Mouse (Mus musculus): Measurements from ENCODE around the gene Cdkn1b. TPM values are rescaled to one million over a fixed set of nuclear protein-coding genes. Genes with fewer than 3 reads are reported as not detected.

The Cdkn1b gene
- polyA plus RNA-seq, 1 experiment, result 30.3 TPM

DNA sequence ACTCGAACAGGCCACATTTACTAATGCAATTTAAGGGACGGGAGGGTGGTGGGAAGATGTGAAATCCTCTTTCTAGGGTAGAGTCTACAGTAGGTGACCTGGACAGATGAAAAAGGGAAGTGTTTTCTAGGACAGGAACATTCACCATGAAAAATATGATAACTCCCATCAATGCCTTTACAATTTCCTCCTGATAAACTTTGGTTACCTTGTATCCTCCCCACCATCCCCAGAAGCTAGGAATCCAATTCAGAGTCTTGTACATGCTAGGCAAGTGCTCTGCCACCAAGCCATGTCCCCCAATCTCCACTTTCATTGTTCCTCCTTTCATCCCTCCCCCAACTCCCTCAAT, 13.0 kb downstream of the Cdkn1b start:
- H3K4me1 ChIP-seq (ENCODE audit: control insufficient read depth, insufficient read depth, insufficient read length), result peaks cover 2% of the 10 kb centered on the region; the same call in 1 of the 2 replicates
- WGBS, result 27% methylated on average over 2 of the region's 2 CpGs
- no peaks in the 10 kb centered on the region for H3K27me3 ChIP-seq (ENCODE audit: control insufficient read depth, insufficient read depth, low read length)
- no peak overlapping the region for H3K4me3 ChIP-seq (ENCODE audit: extremely low read depth, insufficient read depth, insufficient read length)
- peak overlapping the region; percentile 42; the same call in 1 of the 2 replicates for H3K27ac ChIP-seq (ENCODE audit: insufficient read depth, low read length)
- no peak for DNase-seq (ENCODE audit: low read depth in 1 of 2, low spot score in 2 of 2)
- no peaks in the 10 kb centered on the region for H3K36me3 ChIP-seq (ENCODE audit: control insufficient read depth, insufficient read depth, low read length)
- TF ChIP-seq CTCF (IDR thresholded peaks at IDR 0.05; ENCODE audit: extremely low read depth, insufficient read depth, insufficient read length, insufficient replicate concordance) (no peak), POLR2A (IDR thresholded peaks at IDR 0.05; ENCODE audit: low read depth, low read length) (no peak)

DNA sequence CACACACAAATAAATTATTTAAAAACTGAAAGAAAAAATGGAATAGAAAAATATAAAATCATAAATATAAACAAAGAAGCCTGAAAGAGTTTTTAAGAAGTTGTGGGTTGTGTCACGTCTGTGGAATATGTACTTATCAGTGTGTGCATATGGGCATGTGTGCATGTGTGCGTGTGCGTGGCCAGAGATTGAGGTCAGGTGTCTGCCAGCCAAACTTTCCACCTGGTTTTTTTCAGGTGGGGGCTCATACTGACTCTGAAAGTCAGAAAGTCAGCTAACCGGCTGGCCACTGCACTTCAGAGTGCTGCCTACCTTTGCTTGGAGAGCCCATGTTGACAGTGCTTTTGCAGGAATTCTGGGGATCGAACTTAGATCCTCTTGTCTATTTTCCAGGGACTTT, 14.1 kb downstream of the Cdkn1b start:
- WGBS, result 81% methylated on average over 5 of the region's 5 CpGs
- Histone ChIP-seq H3K36me3 (ENCODE audit: control insufficient read depth, insufficient read depth, low read length) (no peaks in the 10 kb centered on the region), H3K4me1 (ENCODE audit: control insufficient read depth, insufficient read depth, insufficient read length) (peaks cover 2% of the 10 kb centered on the region; the same call in 1 of the 2 replicates), H3K27ac (ENCODE audit: insufficient read depth, low read length) (no peak overlapping the region), H3K4me3 (ENCODE audit: extremely low read depth, insufficient read depth, insufficient read length) (no peak overlapping the region), H3K27me3 (ENCODE audit: control insufficient read depth, insufficient read depth, low read length) (no peaks in the 10 kb centered on the region)
- no peak for DNase-seq (ENCODE audit: low read depth in 1 of 2, low spot score in 2 of 2)
- TF ChIP-seq CTCF (IDR thresholded peaks at IDR 0.05; ENCODE audit: extremely low read depth, insufficient read depth, insufficient read length, insufficient replicate concordance), result no peak
- no peak for TF ChIP-seq POLR2A (IDR thresholded peaks at IDR 0.05; ENCODE audit: low read depth, low read length)

DNA sequence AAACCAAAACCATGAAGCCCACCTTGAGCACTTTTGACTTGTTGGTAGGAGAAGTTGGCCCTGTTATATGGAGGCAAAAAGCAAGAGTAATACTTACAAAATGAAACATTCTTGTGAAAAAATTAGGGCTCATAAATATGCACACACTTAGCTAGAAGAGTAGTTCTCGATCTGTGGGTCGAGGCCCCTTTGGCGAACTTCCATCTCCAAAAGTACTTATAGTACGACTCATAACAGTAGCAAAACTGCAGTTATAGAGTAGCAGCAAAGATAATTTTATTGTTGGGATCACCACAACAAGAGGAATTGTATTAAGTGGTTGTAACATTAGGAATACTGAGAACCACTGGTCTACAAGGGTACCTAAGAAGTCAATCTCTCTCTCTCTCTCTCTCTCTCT, 19.6 kb downstream of the Cdkn1b start:
- H3K4me1 ChIP-seq (ENCODE audit: control insufficient read depth, insufficient read depth, insufficient read length), result no peaks in the 10 kb centered on the region
- 90% methylated on average over 4 of the region's 4 CpGs for WGBS
- DNase-seq (ENCODE audit: low read depth in 1 of 2, low spot score in 2 of 2), result no peak
- H3K27me3 ChIP-seq (ENCODE audit: control insufficient read depth, insufficient read depth, low read length), result no peaks in the 10 kb centered on the region
- no peak overlapping the region for H3K4me3 ChIP-seq (ENCODE audit: extremely low read depth, insufficient read depth, insufficient read length)
- H3K36me3 ChIP-seq (ENCODE audit: control insufficient read depth, insufficient read depth, low read length), result no peaks in the 10 kb centered on the region
- TF ChIP-seq POLR2A (IDR thresholded peaks at IDR 0.05; ENCODE audit: low read depth, low read length), result no peak
- TF ChIP-seq CTCF (IDR thresholded peaks at IDR 0.05; ENCODE audit: extremely low read depth, insufficient read depth, insufficient read length, insufficient replicate concordance), result no peak
- H3K27ac ChIP-seq (ENCODE audit: insufficient read depth, low read length), result no peak overlapping the region

DNA sequence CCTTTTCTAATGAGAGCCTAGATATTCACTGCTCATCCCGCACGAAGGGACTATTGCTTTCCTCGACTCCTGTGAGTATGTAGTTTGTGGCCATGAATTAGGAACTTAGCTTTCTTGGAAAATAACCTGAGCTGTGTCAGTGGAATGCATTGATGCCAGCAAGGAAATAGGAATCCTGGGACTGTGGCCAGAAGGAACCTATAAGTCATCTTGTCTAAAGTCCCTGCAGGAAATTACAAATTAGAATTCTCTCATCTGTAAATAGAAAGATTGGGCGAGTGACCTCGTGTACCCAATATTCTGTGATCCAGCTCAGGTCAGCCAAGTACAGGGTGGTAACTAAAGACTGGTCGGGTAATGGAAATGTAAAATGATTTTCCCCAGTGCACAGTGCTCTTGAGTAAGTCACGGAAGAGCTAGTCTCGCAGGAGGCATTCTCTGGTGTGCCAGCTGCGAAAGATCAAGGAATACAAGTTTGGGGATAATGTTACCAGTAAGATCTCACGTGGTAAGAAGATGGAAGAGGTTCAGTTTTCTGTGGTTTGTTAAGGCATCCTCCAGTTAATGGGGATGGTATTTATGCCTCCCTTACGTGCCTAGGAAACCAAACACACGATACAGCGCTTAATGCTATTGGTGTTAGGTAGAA, 23.7 kb downstream of the Cdkn1b start:
- H3K4me1 ChIP-seq (ENCODE audit: control insufficient read depth, insufficient read depth, insufficient read length), result no peaks in the 10 kb centered on the region
- no peak overlapping the region for H3K4me3 ChIP-seq (ENCODE audit: extremely low read depth, insufficient read depth, insufficient read length)
- no peak overlapping the region for H3K27ac ChIP-seq (ENCODE audit: insufficient read depth, low read length)
- TF ChIP-seq POLR2A (IDR thresholded peaks at IDR 0.05; ENCODE audit: low read depth, low read length), result no peak
- no peak for TF ChIP-seq CTCF (IDR thresholded peaks at IDR 0.05; ENCODE audit: extremely low read depth, insufficient read depth, insufficient read length, insufficient replicate concordance)
- no peak for DNase-seq (ENCODE audit: low read depth in 1 of 2, low spot score in 2 of 2)
- WGBS, result 91% methylated on average over 13 of the region's 13 CpGs
- H3K27me3 ChIP-seq (ENCODE audit: control insufficient read depth, insufficient read depth, low read length), result no peaks in the 10 kb centered on the region
- no peaks in the 10 kb centered on the region for H3K36me3 ChIP-seq (ENCODE audit: control insufficient read depth, insufficient read depth, low read length)

DNA sequence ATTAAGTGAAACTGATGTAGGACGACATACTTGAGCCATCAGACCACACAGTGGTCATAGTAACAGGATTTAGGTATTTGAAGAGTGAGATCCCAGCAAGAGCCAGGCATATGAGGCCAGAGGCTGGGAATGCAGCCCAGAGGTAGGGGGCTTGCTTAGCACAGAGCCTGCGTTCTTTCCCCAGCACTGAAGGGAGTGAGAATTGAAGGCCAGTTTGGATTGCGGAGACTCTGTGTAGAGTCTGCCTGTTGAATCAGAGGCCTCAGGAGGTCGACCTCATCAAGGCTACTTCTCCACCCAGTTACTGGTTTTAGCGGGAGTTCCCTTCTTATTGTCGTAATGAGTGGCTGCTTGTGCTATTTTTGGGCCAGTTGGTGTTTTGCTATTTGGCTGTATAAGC, 25.9 kb downstream of the Cdkn1b start:
- H3K27ac ChIP-seq (ENCODE audit: insufficient read depth, low read length), result no peak overlapping the region
- H3K4me1 ChIP-seq (ENCODE audit: control insufficient read depth, insufficient read depth, insufficient read length), result no peaks in the 10 kb centered on the region
- WGBS, result 62% methylated on average over 6 of the region's 6 CpGs
- no peak for DNase-seq (ENCODE audit: low read depth in 1 of 2, low spot score in 2 of 2)
- no peak for TF ChIP-seq CTCF (IDR thresholded peaks at IDR 0.05; ENCODE audit: extremely low read depth, insufficient read depth, insufficient read length, insufficient replicate concordance)
- no peak for TF ChIP-seq POLR2A (IDR thresholded peaks at IDR 0.05; ENCODE audit: low read depth, low read length)
- H3K27me3 ChIP-seq (ENCODE audit: control insufficient read depth, insufficient read depth, low read length), result no peaks in the 10 kb centered on the region
- H3K4me3 ChIP-seq (ENCODE audit: extremely low read depth, insufficient read depth, insufficient read length), result no peak overlapping the region
- no peaks in the 10 kb centered on the region for H3K36me3 ChIP-seq (ENCODE audit: control insufficient read depth, insufficient read depth, low read length)

DNA sequence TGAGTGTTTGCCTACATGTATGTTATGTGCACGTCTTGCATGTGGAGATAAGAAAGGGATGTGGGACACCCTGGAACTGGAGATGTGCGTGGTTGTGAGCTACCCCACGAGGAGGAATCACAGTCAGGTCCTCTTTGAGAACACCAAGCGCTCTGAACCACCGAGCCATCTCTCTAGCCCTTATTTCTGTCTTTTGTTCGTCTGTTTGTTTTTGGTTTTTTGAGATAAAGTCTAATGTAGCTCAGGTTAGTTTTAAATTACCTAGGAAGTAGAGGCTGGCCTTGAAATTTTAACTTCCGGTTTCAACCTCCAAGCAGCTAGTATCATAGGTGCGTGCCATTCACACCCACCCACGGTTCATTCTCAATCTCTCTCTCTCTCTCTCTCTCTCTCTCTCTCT, 26.7 kb downstream of the Cdkn1b start:
- WGBS, result 70% methylated on average over 9 of the region's 9 CpGs
- Histone ChIP-seq H3K27me3 (ENCODE audit: control insufficient read depth, insufficient read depth, low read length) (no peaks in the 10 kb centered on the region), H3K4me3 (ENCODE audit: extremely low read depth, insufficient read depth, insufficient read length) (no peak overlapping the region), H3K36me3 (ENCODE audit: control insufficient read depth, insufficient read depth, low read length) (no peaks in the 10 kb centered on the region), H3K27ac (ENCODE audit: insufficient read depth, low read length) (peak overlapping the region; percentile 46; the same call in 1 of the 2 replicates), H3K4me1 (ENCODE audit: control insufficient read depth, insufficient read depth, insufficient read length) (no peaks in the 10 kb centered on the region)
- no peak for DNase-seq (ENCODE audit: low read depth in 1 of 2, low spot score in 2 of 2)
- TF ChIP-seq CTCF (IDR thresholded peaks at IDR 0.05; ENCODE audit: extremely low read depth, insufficient read depth, insufficient read length, insufficient replicate concordance) (no peak), POLR2A (IDR thresholded peaks at IDR 0.05; ENCODE audit: low read depth, low read length) (no peak)

DNA sequence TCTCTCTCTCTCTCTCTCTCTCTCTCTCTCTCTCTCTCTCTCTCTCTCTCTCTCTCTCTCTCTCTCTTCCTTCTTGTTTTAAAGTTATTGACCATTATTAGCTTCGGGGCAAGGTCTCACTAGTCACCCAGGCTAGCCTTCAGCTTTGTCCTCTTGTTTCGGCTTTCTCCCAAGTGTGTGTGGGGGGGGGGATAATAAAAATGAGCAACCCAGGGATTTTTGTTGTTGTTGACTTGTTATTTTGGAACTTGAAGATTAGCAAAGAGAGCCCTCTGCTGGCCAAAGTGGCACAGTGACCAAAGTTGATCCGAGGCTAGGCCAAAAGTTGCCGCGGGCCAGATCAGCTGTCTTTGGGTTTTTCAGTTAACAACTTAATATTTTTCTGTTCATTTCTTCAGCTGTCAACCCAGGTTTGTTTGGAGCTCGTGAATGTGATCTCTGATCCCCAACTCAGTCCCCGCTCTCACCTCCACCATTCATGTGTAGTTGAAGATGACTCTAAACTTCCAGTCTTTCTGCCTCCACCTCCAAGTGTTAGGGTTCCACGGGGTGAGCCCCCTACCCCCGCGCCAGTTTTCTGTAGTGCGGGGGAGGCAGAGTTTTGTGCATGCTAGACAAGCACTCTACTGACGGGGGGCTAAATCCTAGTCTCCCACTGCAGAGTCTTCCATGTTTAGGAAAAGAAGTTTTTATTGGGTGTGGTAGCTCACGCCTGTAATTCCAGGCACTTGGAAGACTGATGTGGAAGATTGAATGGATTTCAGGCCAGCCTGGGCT, 27.3 kb downstream of the Cdkn1b start:
- Histone ChIP-seq H3K4me1 (ENCODE audit: control insufficient read depth, insufficient read depth, insufficient read length) (no peaks in the 10 kb centered on the region), H3K36me3 (ENCODE audit: control insufficient read depth, insufficient read depth, low read length) (no peaks in the 10 kb centered on the region), H3K27ac (ENCODE audit: insufficient read depth, low read length) (no peak overlapping the region), H3K27me3 (ENCODE audit: control insufficient read depth, insufficient read depth, low read length) (no peaks in the 10 kb centered on the region), H3K4me3 (ENCODE audit: extremely low read depth, insufficient read depth, insufficient read length) (no peak overlapping the region; the same call in 1 of the 2 replicates)
- WGBS, result 59% methylated on average over 13 of the region's 13 CpGs
- peak; percentile 61 to 62 for DNase-seq (ENCODE audit: low read depth in 1 of 2, low spot score in 2 of 2)
- TF ChIP-seq CTCF (IDR thresholded peaks at IDR 0.05; ENCODE audit: extremely low read depth, insufficient read depth, insufficient read length, insufficient replicate concordance), result peak; percentile 72; the same call in 1 of the 2 replicates
- no peak for TF ChIP-seq POLR2A (IDR thresholded peaks at IDR 0.05; ENCODE audit: low read depth, low read length)

Measured in spleen, adult 2 months (tissue).